Mouse (Mus musculus) spleen, postnatal 4 days (tissue): ENCODE results near the gene Cfap43.

ENCODE experiments used
- DNase-seq, 2 experiments: peaks; one replicate each; pipeline ENCODE4 v3.0.0; 2022; ENCODE audit warnings: low spot score in 2 of 2

Cfap43 gene

GRCm38 (mm10) chr19:47710376-47710775 lies 208.7 kb downstream of the Cfap43 start:
- DNase-seq, result no peak

- DNase-seq, result no peak
These were observed 213.2 kb downstream of the Cfap43 start for GRCm38 (mm10) chr19:47705772-47706309.

- no peak for DNase-seq
These were observed 213.9 kb downstream of the Cfap43 start for GRCm38 (mm10) chr19:47705080-47705771.

DNA sequence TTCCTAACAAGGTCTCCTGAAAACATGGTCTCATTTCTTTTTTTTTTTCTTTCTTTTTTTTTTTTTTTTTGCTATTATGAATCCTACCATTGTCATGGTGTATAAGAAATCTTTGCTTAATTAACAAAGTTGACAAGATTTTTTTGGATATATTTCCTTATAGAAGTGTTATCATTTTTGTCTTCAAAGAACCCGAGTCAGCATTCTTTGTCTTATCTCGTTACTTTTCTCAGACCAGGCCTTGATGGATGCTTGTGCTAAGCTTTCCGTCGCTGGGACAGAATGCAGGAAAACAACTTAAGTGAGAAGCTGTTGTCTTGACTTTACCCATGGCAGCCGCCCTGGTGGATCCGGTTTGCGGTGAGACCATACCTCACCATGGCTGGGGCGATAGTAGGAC lies 218.6 kb downstream of the Cfap43 start:
- no peak for DNase-seq

- no peak for DNase-seq
These were observed 219.3 kb downstream of the Cfap43 start for GRCm38 (mm10) chr19:47699743-47700142.

DNA sequence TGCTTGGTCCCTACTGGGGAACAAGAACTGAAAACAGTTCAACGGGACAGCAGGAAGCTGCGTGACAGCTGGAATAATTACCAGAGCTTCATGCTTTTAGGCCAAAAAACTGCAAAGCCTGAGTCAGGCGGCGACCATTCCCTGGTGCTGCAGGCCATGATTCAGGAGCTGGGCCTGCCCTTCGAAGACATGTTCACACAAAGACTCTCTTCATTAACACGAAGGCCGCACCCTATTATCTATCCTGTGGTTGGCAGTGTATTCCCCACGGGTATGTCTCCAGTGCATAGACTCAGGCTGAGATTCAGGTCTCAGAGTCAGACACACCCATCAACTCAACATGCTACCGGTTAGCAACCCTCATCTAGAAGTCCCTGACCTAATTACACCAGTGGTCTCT lies 220.8 kb downstream of the Cfap43 start:
- no peak for DNase-seq

GRCm38 (mm10) chr19:47697067-47697466 lies 222.0 kb downstream of the Cfap43 start:
- no peak for DNase-seq

DNA sequence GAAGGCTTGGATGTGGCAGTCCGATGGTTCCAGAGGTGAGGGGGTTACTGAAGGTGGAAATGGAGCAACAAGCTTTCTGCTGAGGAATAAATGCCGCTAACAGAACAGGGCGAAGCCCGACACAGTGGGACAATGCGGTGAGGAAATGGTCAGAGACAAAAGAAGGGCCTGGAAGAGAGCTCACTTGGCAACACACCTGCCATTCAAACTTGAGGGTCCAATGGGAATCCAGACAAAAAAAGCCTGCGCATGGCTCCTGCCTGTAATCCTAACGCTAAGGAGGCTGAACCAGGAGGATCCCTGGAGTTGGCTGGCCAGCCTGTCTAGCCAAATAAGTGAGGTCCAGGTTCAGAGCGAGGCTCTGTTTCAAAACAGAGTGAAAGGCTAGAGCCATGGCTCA lies 222.7 kb downstream of the Cfap43 start:
- no peak for DNase-seq

GRCm38 (mm10) chr19:47695725-47696124 lies 223.4 kb downstream of the Cfap43 start:
- no peak for DNase-seq

GRCm38 (mm10) chr19:47691994-47692393 lies 227.1 kb downstream of the Cfap43 start, which contains the start of gene Col17a1:
Gene Col17a1 (minus strand): TSS chr19:47692094.
- DNase-seq, result no peak

GRCm38 (mm10) chr19:47689592-47689991 lies 229.5 kb downstream of the Cfap43 start:
- DNase-seq, result no peak
